Mouse (Mus musculus): ENCODE data around the gene Fes.
A peak's percentile ranks its signal among the peaks of the same experiment; 100 is the strongest.

Fes gene

GRCm38 (mm10) chr7:80342858-80343257 lies 44.9 kb downstream of the Fes start, which contains the start of gene Hddc3:
TSS of gene Hddc3 (plus strand) at chr7:80343104.
- DNase-seq = peak; percentile 92 to 95

- no peak for DNase-seq
These were observed 46.0 kb downstream of the Fes start for GRCm38 (mm10) chr7:80341793-80342192.

- peak; percentile 80 to 84 for DNase-seq
These were observed 47.0 kb downstream of the Fes start, which contains the start of gene Unc45a for GRCm38 (mm10) chr7:80340793-80341192. TSS of gene Unc45a (minus strand) at chr7:80341005.

GRCm38 (mm10) chr7:80339793-80340628 lies 47.7 kb downstream of the Fes start:
- DNase-seq = peak; percentile 98 to 99

GRCm38 (mm10) chr7:80339371-80339770 lies 48.4 kb downstream of the Fes start:
- peak in 1 of 2 experiments; percentile 32 for DNase-seq

GRCm38 (mm10) chr7:80336932-80337331 lies 50.8 kb downstream of the Fes start:
- no peak for DNase-seq

- DNase-seq = no peak
These were observed 52.9 kb downstream of the Fes start for GRCm38 (mm10) chr7:80334848-80335247.

- DNase-seq = no peak
These were observed 56.3 kb downstream of the Fes start for GRCm38 (mm10) chr7:80331433-80331832.

GRCm38 (mm10) chr7:80330278-80330677 lies 57.5 kb downstream of the Fes start:
- no peak for DNase-seq

All from lung, adult 18-20 months (tissue).